Mouse (Mus musculus) right cerebral cortex, adult 18-20 months (tissue): ENCODE data around the gene Tmem239.
A peak's percentile ranks its signal among the peaks of the same experiment; 100 is the strongest.
"Not testable (repeated sequence)": the region's sequence is repeated elsewhere in the genome, so short reads cannot be mapped to it uniquely, and the experiment has no call there.

ENCODE experiments used
- DNase-seq: peaks from one replicate; pipeline ENCODE4 v3.0.0; 2022; ENCODE audit warnings: mixed read lengths

The Tmem239 gene

DNA sequence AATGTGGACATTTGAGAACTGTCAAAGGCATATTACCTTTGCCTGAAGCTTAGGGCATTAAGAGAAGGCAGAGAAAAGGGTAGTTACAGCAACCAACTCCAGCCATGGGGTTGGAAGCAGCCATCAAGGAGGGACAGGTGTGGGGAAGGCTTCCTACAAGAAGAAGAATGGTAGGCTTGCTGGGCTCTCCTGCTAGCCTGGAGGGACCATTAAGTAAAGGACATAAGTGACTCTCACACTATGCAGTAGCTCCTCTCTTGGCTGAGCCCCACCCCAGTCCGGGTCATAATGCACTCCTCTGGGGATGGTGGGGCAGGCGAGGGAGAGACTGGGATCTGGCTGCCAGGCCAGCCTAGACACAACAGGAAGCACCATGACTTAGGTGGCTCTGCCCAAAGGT, at the start of gene Tmem239:
Gene Tmem239, plus strand, starts transcription at position 301 of the 400 bp plus-strand sequence.
- DNase-seq = no peak

DNA sequence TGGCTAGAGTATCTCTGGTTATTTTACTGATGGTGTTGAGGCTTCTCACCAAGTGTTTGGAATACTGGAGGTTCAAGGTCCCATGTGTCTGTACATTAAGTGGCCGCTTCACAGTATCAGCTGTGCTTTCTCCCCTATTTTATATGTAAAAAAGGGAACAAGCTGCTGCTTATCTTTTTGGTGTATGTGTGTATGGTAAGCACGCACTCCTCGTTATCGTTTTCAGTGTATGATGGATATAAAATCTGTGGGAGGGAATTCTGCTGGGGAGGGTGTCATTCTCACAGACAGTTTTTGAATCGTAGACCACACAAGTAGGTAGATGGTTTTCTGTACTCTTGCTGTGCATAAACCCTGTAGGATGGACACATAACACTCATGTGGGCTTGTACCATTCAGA, 48.7 kb upstream of the Tmem239 start:
- no peak for DNase-seq

DNA sequence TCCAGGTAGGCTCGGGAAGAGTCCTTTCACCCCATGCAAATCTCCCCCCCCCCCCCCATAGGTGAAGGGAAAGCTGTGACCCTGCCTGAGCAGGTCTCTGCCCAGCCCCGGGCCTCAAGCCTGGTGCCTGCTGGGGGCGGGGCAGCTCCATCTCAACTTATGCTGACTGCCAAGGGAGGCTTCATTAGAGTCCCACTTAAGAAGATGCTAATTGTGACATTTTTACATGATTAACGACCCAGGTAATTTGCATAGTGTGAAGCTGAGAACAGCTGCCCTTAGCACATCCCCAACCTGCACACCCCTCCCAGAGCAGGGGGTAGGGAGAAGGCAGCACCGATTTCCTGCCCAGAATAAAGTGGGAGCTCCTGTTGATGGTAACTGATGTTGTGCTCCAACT, 47.4 kb upstream of the Tmem239 start:
- no peak for DNase-seq

DNA sequence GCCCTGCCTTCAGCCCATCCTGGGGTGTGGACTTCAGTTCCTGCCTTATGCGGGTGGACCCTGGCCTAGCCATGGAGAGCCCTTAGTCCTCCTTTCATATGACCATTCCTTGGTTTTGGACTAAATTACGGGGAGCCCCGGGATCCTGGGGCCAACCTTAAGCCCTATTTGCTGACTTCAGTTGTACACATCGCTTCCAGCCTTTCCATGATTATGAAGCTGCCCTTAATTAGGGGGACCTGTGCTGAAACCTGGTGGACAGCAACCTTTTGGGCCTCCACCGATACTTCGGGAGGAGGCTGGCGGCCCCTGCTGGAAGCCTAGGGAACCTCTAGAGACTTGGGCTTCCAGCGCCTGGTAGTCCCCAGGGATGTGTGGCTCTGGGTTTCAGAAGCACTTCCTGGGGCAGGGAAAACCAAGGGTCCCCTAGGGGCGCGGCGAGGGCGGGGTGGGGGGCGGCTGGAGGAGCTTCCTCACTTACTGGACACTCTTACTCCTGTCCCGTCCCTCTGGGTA, 43.7 kb upstream of the Tmem239 start:
- peak; percentile 20 for DNase-seq

DNA sequence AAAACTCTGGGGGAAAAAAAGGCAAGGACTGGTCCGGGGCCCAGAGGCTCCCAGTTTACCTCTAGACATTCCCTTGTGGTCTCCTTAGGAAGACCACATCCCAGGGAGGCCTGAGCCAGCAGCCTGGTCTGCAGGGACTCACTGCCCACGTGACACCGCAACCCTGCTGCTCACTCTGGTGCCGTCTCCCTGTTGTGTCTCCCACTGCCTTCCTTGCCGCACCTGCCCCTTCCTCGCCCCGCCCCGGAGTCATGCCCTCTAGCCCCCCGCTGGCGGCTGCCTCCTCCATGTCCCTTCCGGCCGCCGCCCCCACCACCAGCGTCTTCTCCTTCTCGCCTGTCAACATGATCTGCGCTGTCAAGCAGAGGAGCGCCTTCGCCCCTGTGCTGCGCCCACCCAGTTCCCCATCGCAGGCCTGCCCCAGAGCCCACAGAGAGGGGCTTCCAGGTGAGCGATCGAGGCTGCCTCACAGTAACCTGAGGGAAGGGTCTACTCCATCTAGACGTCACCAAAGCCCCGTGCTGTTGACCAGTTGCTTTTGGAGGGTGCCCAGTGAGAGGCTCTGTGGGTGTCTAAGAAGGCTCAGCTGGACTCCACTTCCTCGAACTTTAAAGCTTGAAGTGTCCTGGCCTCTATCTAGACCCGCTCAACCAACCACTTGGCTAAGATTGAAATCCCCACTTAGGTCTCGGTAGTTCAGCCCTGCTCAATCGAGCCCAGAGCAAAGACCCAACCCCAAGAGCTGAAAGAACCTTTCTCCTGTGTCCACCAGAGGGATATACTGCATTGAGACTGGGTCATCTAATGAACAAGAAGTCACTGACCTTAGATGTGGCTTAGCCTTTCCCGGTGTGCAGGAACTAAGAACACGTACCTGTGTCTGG, 40.8 kb upstream of the Tmem239 start:
- DNase-seq = no peak

DNA sequence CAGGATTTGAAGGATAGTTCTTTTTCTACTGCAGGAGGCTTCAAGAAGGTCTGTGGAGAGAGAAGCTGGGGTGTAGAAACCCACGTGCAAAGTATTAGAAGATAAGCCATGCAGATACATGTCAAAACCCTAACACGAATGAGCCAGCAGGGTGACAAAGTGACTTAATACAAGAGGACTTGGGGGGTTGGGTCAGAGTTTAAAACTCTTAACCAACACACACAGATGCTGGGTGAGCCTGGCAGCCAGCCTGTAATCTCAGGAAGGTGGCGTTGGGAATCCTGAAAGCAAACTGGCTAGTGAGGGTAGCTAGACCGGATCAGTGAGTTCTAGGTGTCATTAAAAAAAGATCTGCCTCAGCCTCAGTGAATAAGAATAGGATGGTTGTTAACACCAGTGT, 38.9 kb upstream of the Tmem239 start:
- DNase-seq = no peak

DNA sequence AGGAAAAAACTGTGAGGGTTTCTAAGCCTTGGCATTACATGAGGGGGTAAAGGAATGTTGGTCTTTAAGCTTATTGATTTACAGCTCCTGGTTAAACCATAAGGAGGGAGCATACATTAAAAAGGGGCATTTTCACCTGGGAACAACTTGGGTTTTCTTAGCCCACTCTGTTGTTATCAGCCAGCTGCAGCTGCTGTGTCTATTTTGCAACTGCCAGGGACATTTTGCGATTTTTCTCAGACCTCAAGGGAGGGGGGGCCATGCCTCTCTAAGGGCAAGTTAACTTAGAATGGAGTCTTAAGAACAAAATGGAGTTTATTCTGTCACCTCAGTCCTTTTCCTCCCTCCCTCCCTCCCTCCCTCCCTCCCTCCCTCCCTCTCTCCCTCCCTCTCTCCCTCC, 33.3 kb upstream of the Tmem239 start:
- not testable (repeated sequence) for DNase-seq

DNA sequence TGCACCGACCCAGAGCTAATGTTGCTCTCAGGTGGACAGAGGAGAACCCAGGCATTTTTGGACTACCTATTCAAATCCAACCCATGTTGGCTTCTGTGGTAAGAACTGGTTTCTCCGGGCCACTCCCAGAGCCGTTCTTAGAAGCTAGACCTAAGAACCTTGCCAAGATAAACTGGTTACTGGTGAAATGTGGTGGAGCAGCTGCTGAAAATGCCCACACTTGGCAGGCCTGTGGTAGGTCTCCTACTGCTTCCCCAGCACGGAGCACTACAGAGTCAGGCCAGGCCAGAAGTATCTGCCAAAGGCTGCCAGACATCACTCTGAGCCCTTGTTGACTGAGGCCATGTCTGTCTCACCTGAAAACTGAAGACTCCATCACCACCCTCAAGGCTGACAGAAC, 31.3 kb upstream of the Tmem239 start:
- DNase-seq = no peak

DNA sequence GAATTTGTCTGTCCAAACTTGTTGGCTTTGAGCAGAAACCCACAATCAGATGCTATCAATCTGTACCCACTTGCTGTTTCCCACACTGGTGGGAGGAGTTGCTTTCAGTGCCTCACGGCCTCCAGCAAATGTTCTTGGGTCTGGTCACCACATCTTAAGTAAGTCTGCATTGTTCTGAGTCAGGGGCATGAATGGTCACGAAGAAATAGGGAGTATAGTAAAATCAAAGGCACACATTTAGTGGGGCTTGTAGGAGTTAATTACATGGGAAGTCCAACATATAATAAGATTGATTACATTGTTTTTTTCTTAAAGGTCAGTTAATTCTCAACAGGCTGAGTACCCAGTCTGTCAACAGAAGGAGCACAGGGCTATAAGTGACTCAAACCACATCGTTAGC, 23.1 kb upstream of the Tmem239 start:
- no peak for DNase-seq

DNA sequence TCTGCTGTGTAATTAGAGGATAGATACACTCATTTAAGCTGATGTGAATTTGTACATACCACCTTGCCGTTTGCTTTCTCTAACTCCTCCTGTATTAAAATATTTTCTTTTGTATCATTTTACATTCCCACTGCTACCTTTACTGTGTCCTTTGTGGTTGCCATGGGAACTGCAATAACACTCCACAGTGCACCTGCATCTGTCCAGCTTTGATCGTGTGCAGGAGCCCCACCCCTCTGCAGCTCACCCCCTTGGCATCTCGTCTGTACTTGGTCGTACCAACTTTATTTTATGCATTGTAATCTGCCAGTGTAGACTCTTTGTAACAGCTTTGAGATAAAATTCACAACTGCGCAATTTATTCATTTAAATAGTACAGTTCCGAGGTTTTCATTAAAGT, 22.4 kb upstream of the Tmem239 start:
- no peak for DNase-seq

DNA sequence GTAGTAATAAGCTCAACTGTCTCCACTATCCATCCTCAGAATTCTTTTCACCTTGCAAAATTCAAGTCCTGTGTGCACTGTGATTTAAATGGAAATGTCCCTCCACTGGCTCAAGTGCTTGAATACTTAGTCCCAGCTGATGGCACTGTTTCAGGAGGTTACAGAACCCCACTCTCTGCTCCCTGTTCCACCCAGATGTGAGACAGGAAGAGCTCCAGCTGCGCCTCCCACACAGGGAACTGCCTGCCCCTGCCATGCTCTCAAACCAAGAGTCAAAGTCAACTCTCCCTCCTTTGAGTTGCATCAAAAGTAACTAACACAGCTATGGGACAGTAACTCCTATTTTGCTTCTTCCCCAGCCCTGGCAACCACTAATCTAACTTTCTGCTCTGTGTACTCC, 20.1 kb upstream of the Tmem239 start:
- no peak for DNase-seq

DNA sequence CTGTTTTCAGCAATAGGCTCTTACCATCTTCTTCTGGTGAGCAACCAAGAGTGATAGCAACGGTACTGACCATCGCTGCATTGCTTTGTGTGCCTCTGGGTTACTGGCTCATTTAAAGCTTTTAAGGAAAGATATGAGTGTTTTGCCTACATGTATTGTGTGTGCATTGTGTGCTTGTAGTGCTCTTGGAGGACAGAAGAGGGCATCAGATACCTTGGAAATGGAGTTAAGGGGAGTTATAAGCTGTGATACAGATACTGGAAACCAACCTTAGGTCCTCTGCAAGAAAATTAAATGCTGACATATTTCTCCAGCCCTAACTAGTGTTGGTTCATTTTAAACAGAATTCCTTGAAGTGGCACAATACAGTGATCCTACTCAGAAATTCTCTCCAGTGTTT, 17.5 kb upstream of the Tmem239 start:
- DNase-seq = no peak

DNA sequence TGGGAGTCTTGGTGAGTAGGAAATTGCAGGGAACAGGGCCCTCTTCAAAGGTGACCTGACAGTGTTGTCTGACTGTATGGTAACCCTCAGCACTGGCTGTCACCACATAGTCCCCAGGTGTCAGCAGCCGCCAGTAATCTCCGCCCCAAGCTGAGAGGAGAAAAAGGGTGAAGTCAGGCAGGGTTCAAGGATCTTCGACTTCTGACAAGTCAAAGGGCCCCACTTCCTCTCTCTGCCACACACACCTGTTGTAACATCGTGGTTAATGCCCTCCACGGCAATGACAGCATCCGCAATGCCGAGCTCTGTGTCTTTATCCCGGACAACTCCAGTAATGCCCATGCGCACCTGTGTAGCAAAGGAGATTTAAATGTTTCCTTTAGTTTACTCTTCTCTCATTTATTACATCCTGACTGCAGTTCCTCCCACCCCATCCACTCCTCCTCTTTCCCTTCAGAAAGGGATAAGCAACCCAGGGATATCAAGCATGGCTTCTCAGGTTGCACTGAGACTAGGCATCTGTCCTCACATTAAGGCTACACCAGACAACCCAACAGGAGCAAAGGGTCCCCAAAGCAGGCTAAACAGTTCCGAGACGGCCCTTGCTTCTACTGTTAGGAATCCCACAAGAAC, 15.2 kb upstream of the Tmem239 start:
- no peak for DNase-seq

DNA sequence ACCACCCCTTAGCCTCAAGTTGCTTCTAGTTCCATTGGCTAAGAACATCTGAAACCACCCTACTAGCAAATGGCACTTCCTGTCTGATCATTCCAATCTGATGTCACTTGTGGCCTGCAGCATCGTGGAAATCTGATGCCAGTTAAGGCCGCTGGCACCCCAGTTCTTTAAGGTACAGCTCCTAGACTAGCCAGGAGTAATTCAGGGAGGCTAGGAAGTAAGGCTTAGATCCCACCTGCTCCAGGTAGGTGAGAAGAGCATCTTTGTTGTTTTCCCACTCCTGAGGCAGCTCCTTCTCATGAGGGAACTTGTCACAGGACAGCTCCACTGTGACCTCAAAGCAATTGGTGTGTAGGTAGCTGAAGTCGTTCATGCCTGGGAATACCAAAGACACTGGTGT, 13.4 kb upstream of the Tmem239 start:
- no peak for DNase-seq

DNA sequence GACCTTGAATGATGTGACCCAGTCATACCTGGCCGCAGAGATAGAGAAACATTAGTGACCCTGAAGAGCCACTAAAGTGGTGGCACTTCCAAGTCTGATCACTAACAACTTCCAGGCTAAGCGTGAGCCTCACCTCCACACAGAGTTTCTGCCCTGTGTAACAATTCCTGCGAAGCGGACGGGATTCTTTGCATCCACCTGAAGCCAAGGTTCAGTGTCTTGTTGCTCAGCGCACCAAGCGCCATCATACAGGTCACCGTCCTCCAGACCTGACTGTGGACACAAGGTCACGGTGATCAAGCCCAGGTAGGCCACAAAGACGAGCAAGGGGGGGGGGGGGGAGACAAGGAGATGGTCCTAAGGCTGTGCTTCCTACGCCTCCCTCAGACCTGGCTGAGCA, 10.6 kb upstream of the Tmem239 start:
- DNase-seq = no peak

DNA sequence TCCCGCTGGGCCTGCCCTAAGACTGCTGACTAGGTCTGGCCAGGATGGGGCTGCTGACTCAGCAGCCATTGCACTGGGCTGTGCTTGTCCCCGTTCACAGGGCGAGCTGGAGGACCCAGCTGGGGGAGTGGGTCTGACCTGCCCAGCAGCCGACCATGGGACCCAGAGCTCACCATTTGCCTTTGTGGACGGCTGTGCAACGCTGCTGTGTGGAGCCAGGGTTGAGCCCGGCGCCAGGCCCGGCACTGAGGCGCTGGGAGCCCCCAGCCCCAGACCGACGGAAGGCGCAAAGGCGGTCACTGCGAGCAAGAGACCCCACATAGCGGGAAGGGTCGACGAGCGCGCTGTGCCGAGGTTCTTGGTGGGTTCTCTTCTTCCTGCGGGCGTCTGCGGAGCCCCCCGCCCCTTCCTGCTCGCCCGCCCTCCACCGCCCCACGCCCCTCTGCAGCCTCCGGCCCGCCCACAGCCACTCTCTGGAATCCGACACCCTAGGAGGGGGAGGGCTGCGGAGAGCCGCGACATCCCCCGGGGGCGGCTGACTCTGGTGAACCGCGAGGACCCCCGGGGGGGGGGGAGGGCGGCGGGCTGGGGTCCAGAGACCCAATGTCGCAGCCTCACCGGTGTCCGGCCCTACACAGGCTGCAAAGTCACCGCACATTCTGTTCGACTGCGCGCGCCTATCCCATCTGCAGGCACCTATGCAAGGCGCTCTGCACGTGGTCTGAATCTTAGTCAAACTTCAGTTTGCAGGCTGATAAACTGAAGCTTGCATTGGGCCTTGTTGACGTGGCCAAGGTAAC, 8.9 kb upstream of the Tmem239 start, which contains the start of gene Cpxm1:
Gene Cpxm1, minus strand, starts transcription at position 389 of the 800 bp plus-strand sequence.
- DNase-seq = no peak

DNA sequence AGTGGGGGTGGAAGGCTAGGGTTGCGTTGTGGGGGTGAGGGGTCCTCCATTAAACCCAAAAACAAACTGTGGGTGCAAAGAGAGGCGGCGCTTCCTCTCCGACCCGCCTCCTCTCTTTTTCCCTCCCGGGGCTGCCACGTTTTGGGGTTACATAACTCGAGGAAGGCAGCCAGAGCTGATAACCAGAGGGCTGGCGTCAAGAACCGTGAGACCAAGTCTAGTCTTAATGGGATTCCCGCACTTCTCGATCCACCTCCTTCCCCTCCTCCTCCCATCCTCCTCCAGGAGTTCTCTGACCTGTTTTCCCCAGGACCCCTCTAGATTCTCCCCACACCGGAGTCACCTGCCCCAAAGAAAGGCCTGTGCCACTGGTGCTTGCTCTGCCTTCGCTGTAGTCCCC, 8.2 kb upstream of the Tmem239 start:
- peak; percentile 31 for DNase-seq

DNA sequence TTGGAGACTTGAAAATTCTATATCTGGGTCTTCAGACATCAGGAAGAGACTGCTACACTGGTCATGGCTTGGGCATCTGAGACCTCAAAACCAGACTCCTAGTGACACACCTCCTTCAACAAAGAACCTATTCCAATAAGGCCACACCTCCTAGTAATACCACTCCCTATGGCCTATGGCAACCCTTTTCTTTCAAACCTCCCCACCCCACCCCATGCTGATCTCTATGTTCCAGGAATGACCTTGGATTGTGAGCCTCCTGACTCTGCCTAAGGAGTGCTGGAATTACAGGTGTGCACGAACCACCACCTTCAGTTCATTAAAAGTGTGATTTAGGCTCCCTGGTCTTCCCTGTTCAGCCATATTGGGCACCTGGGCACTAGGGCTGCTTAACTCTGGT, 6.2 kb upstream of the Tmem239 start:
- DNase-seq = no peak

DNA sequence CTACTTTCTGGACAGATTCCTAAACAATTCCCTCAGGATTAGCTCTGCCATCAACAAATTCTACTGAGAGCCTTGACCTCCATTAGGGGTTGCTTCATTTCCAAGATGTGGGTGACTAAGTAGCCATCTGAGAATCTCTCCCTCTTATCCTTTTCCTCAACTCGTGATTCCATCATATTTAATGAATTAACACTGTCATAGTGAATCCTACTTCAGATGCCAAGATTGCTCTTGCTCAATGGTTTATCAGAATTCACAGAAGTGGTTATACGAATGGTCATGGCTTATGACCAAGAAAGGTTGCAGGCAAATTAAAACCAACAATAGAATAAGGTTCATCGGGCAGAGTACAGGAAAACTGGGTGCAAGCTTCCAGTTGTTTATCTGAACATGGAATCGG, 4.4 kb upstream of the Tmem239 start:
- no peak for DNase-seq

DNA sequence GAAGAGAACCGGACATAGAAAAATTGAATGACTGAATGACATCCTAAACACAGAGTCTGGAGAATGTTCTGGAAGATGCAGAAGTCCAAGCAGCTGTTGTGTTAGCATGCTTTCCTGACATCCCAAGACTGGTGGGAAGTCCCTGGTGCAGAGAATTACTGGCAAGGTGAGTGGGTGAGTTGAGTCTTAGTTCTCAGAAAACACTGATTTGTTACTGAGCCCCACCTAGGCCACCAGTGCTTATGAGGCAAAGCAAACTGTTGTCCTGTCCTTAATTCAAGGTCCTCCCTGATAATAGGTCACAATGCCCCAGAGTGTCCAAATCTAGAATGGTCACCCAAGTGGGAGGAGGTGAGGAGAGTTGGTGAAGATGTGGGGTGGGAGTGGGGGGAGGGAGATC, 1.3 kb upstream of the Tmem239 start, which contains the start of the genes Gm28372 and 1700020A23Rik:
Gene Gm28372, plus strand, starts transcription at position 301 of the 400 bp plus-strand sequence.
Gene 1700020A23Rik, plus strand, starts transcription at position 321 of the 400 bp plus-strand sequence.
- DNase-seq = no peak

DNA sequence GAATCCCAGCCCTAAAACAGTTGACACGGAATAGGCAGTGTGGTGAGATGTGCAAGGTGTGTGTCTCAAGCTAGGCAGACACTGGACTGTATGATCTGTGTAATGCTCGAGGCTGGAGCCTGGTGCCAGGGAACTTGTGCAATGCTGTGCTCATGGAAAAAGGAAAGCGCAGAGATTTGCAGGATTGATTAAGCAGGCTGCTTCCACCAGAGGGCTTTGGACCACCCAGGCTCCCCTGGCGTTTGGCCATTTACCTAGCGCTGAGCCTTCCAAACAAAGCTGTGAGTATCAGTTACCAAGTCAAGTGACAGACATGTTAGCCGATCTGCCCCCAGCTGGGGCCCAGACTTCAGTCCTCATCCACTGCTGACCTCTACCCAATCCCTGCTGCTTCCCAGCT, 1.9 kb downstream of the Tmem239 start:
- DNase-seq = no peak

DNA sequence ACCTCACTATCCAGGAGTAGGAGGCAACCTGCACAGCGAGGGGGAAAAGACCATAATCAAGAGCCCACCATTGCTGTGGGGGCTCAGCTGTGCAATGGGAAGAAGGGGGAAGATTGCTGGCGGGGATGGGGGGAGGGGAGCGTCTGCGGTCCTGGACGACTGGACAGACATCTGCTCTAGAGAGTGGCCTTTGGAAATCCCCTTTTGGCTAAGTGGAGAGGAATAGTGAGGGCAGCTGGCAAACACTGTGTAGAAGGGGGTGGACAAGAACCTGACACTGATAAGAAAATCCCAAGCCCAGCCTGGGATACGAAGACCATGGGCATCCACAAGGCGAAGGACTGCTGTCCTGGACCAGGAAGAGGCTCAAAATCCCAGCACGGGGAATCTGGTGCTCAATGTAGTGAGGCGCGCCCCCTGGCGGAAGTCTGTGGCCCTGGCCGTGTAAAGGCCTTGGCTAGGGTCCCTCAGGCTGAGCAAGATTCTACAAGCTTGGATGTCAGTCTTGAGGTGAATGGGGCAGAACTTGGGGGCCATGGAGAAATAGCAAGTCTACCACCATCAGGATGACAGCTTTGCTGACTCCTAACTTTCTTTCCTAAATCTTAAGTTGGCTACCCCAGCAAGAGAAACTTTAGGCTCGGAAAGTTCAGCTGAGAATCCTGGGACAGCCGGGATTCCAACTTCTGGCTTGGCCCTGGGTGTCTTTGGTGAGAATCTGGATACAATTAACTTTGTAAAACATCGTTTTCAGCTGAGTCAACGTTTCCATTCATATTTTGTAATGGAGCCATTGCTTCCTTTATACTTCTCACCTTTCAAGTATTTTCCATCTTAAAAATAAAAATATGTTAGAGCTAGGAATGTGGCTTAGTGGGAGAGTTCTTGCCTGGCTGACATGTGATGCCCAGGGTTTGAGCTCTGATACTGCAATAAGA, 5.5 kb downstream of the Tmem239 start:
- DNase-seq = peak; percentile 70
